Mouse (Mus musculus) CH12.LX (cell line): ENCODE data around the gene Znrd1. TPM values are rescaled to one million over a fixed set of nuclear protein-coding genes. Genes with fewer than 3 reads are reported as not detected.

Source experiments
- DNase-seq: peaks from one replicate; pipeline ENCODE4 v3.0.0-alpha.2; 2013; ENCODE audit errors: extremely low read depth
- H3K27ac ChIP-seq: 2 replicates; pipeline ENCODE4 v1.5.1; 2012; ENCODE audit warnings: low read depth, mild to moderate bottlenecking, control low read depth, moderate library complexity; ENCODE audit not compliant: insufficient read depth
- H3K27me3 ChIP-seq: replicated peaks from 2 replicates; pipeline ENCODE3; 2012; ENCODE audit warnings: inconsistent platforms
- H3K36me3 ChIP-seq, 2 experiments: replicated peaks in 1 of 2; 2 replicates each; pipeline versions ENCODE3 to v1.6.1; 2012; ENCODE audit warnings: inconsistent platforms in 1 of 2, low read length in 1 of 2, mild to moderate bottlenecking in 1 of 2, mixed read lengths in 1 of 2, moderate library complexity in 1 of 2; ENCODE audit not compliant: control insufficient read depth in 1 of 2, insufficient read depth in 1 of 2
- H3K4me1 ChIP-seq, 2 experiments: 2 replicates each; pipeline ENCODE4 v1.6.1; 2012; ENCODE audit warnings: inconsistent platforms in 1 of 2, moderate library complexity in 1 of 2; ENCODE audit not compliant: insufficient read depth in 2 of 2, control insufficient read depth in 1 of 2
- H3K4me2 ChIP-seq: 2 replicates; pipeline ENCODE4 v1.6.1; 2012; ENCODE audit warnings: low read depth, mild to moderate bottlenecking, control low read depth; ENCODE audit not compliant: poor library complexity, insufficient read depth, severe bottlenecking
- H3K4me3 ChIP-seq, 3 experiments: fragments of 150-350 bp in 1 of 3; sonication (generic) in 1 of 3; replicated peaks in 1 of 3; 2 replicates each; pipeline versions ENCODE3 to v1.5.1; 2011 to 2012; ENCODE audit warnings: low read depth in 2 of 3, low read length in 2 of 3, mild to moderate bottlenecking in 2 of 3, moderate library complexity in 2 of 3, control low read depth in 1 of 3, improper control_type of control experiment in 1 of 3, inconsistent platforms in 1 of 3, mixed read lengths in 1 of 3; ENCODE audit not compliant: poor library complexity in 1 of 3
- H3K79me2 ChIP-seq: replicated peaks from 2 replicates; pipeline ENCODE4 v1.6.1; 2012; ENCODE audit warnings: mild to moderate bottlenecking, moderate library complexity; ENCODE audit not compliant: control insufficient read depth, poor library complexity, insufficient read depth, severe bottlenecking; ENCODE audit errors: extremely low read depth
- H3K9ac ChIP-seq: 2 replicates; pipeline ENCODE4 v1.6.1; 2012; ENCODE audit warnings: low read depth, mild to moderate bottlenecking, control low read depth, moderate library complexity; ENCODE audit not compliant: insufficient read depth
- H3K9me3 ChIP-seq: replicated peaks from 2 replicates; pipeline ENCODE3; 2012; ENCODE audit warnings: low read length, inconsistent platforms, mixed read lengths
- CHD1 ChIP-seq: IDR thresholded peaks from 2 replicates; pipeline ENCODE4 v1.6.1; 2012; ENCODE audit warnings: low read depth, low read length, improper control_type of control experiment, inconsistent platforms
- CHD2 ChIP-seq: IDR thresholded peaks from 2 replicates; pipeline ENCODE4 v1.6.1; 2011; ENCODE audit warnings: low read length, improper control_type of control experiment
- CTCF ChIP-seq, 2 experiments: IDR thresholded peaks in 1 of 2; conservative IDR thresholded peaks in 1 of 2; 2 replicates each; pipeline ENCODE4 v1.5.1; 2011 to 2012; ENCODE audit warnings: low read depth in 2 of 2, low read length in 2 of 2, improper control_type of control experiment in 1 of 2, inconsistent platforms in 1 of 2, mild to moderate bottlenecking in 1 of 2, moderate library complexity in 1 of 2
- E2F4 ChIP-seq: IDR thresholded peaks from 2 replicates; pipeline ENCODE4 v1.6.1; 2011; ENCODE audit warnings: low read depth, low read length, improper control_type of control experiment; ENCODE audit not compliant: insufficient replicate concordance
- ELF1 ChIP-seq: IDR thresholded peaks from 2 replicates; pipeline ENCODE4 v1.6.1; 2014; ENCODE audit warnings: low read depth, mild to moderate bottlenecking, inconsistent platforms, low read length, improper control_type of control experiment
- EP300 ChIP-seq: IDR thresholded peaks from 2 replicates; pipeline ENCODE4 v1.6.1; 2011; ENCODE audit warnings: low read length, improper control_type of control experiment
- ETS1 ChIP-seq: conservative IDR thresholded peaks from 2 replicates; pipeline ENCODE4 v1.6.1; 2012; ENCODE audit warnings: low read depth, mild to moderate bottlenecking, inconsistent platforms, low read length, improper control_type of control experiment, moderate library complexity
- GABPA ChIP-seq: IDR thresholded peaks from 2 replicates; pipeline ENCODE4 v1.6.1; 2012; ENCODE audit warnings: low read depth, low read length, improper control_type of control experiment, inconsistent platforms; ENCODE audit not compliant: insufficient replicate concordance
- HCFC1 ChIP-seq: IDR thresholded peaks from 2 replicates; pipeline ENCODE4 v1.6.1; 2012; ENCODE audit warnings: low read depth, mild to moderate bottlenecking, inconsistent platforms, low read length, improper control_type of control experiment
- IRF4 ChIP-seq: IDR thresholded peaks from 2 replicates; pipeline ENCODE4 v1.6.1; 2014; ENCODE audit warnings: low read depth, mild to moderate bottlenecking, inconsistent platforms, low read length, improper control_type of control experiment
- JUND ChIP-seq: conservative IDR thresholded peaks from 2 replicates; pipeline ENCODE4 v1.6.1; 2011; ENCODE audit warnings: low read depth, low read length, improper control_type of control experiment
- KAT2A ChIP-seq: IDR thresholded peaks from 2 replicates; pipeline ENCODE4 v1.6.1; 2012; ENCODE audit warnings: low read length, improper control_type of control experiment, inconsistent platforms; ENCODE audit not compliant: insufficient replicate concordance
- MAFK ChIP-seq: IDR thresholded peaks from 2 replicates; pipeline ENCODE4 v1.6.1; 2011; ENCODE audit warnings: low read length, improper control_type of control experiment; ENCODE audit not compliant: insufficient replicate concordance
- MAX ChIP-seq: IDR thresholded peaks from 2 replicates; pipeline ENCODE4 v1.6.1; 2011; ENCODE audit warnings: low read length, improper control_type of control experiment
- MAZ ChIP-seq: IDR thresholded peaks from 2 replicates; pipeline ENCODE4 v1.6.1; 2012; ENCODE audit warnings: low read depth, mild to moderate bottlenecking, inconsistent platforms, low read length, improper control_type of control experiment, moderate library complexity
- MEF2A ChIP-seq: IDR thresholded peaks from 2 replicates; pipeline ENCODE4 v1.6.1; 2014; ENCODE audit warnings: low read depth, mild to moderate bottlenecking, inconsistent platforms, low read length, improper control_type of control experiment, borderline replicate concordance
- MXI1 ChIP-seq: IDR thresholded peaks from 2 replicates; pipeline ENCODE4 v1.6.1; 2011; ENCODE audit warnings: mild to moderate bottlenecking, low read depth, low read length, improper control_type of control experiment
- MYC ChIP-seq: IDR thresholded peaks from 2 replicates; pipeline ENCODE4 v1.6.1; 2011; ENCODE audit warnings: low read depth, mild to moderate bottlenecking, improper control_type of control experiment, low read length
- NRF1 ChIP-seq: IDR thresholded peaks from 2 replicates; pipeline ENCODE4 v1.6.1; 2014; ENCODE audit warnings: low read depth, mild to moderate bottlenecking, inconsistent platforms, low read length, improper control_type of control experiment, moderate library complexity
- PAX5 ChIP-seq: IDR thresholded peaks from 2 replicates; pipeline ENCODE4 v1.6.1; 2012; ENCODE audit warnings: low read length, inconsistent platforms, mixed read lengths
- POLR2AphosphoS2 ChIP-seq: IDR thresholded peaks from 2 replicates; pipeline ENCODE4 v1.6.1; 2011; ENCODE audit warnings: low read depth, low read length, improper control_type of control experiment
- RAD21 ChIP-seq: IDR thresholded peaks from 2 replicates; pipeline ENCODE4 v1.6.1; 2011; ENCODE audit warnings: low read depth, mild to moderate bottlenecking, low read length, improper control_type of control experiment, moderate library complexity
- RCOR1 ChIP-seq: conservative IDR thresholded peaks from 2 replicates; pipeline ENCODE4 v1.6.1; 2012; ENCODE audit warnings: low read depth, mild to moderate bottlenecking, inconsistent platforms, low read length, improper control_type of control experiment
- SIN3A ChIP-seq: IDR thresholded peaks from 2 replicates; pipeline ENCODE4 v1.6.1; 2012; ENCODE audit warnings: low read length, improper control_type of control experiment, inconsistent platforms
- SMC3 ChIP-seq: IDR thresholded peaks from 2 replicates; pipeline ENCODE4 v1.6.1; 2011; ENCODE audit warnings: low read depth, low read length, improper control_type of control experiment
- TBP ChIP-seq: conservative IDR thresholded peaks from 2 replicates; pipeline ENCODE4 v1.6.1; 2011; ENCODE audit warnings: low read depth, low read length, improper control_type of control experiment
- TCF12 ChIP-seq: IDR thresholded peaks from 2 replicates; pipeline ENCODE4 v1.6.1; 2014; ENCODE audit warnings: low read depth, mild to moderate bottlenecking, inconsistent platforms, low read length, improper control_type of control experiment
- UBTF ChIP-seq: IDR thresholded peaks from 2 replicates; pipeline ENCODE4 v1.6.1; 2012; ENCODE audit warnings: low read depth, mild to moderate bottlenecking, inconsistent platforms, low read length, improper control_type of control experiment, moderate library complexity
- USF1 ChIP-seq: IDR thresholded peaks from 2 replicates; pipeline ENCODE4 v1.6.1; 2014; ENCODE audit warnings: low read depth, mild to moderate bottlenecking, inconsistent platforms, low read length, improper control_type of control experiment
- USF2 ChIP-seq: conservative IDR thresholded peaks from 2 replicates; pipeline ENCODE4 v1.6.1; 2011; ENCODE audit warnings: low read depth, low read length, improper control_type of control experiment
- ZKSCAN1 ChIP-seq: IDR thresholded peaks from 2 replicates; pipeline ENCODE4 v1.6.1; 2012; ENCODE audit warnings: low read depth, inconsistent platforms, low read length, improper control_type of control experiment, borderline replicate concordance
- dilution Hi-C: fragments of 300-500 bp; cut with MboI; formaldehyde crosslinking; loops from 2 replicates; pipeline ENCODE4 v1.14.3; 2020; ENCODE audit warnings: low sequenced_read_pairs; ENCODE audit not compliant: extremely low pct_unique_long_range_greater_than_20kb, extremely low pct_ligation_motif_present
- in situ Hi-C: fragments of 300-500 bp; cut with MboI; formaldehyde crosslinking; loops from 3 replicates; pipeline ENCODE4 v1.14.3; 2019; ENCODE audit warnings: low sequenced_read_pairs, low pct_ligation_motif_present, low pct_unique_long_range_greater_than_20kb, mixed read lengths
- polyA plus RNA-seq: library from polyadenylated mRNA; unstranded; fragments of >175 nt; gene quantifications from 2 replicates; pipeline ENCODE4 v1.2.1, GENCODE M21; 2012; ENCODE audit warnings: low read depth; ENCODE audit not compliant: insufficient read length
- total RNA-seq, 2 experiments: library from RNA; depleted of rRNA; stranded (reverse); fragments of 300-350 nt in 1 of 2; fragments of >200 nt in 1 of 2; gene quantifications; 2 replicates each; pipeline ENCODE4 v1.2.3; 2012 to 2014

The Znrd1 gene
- total and polyA plus RNA-seq, 3 experiments, result 66.8 to 98.1 (median 66.9) TPM

- H3K9ac ChIP-seq, result no peak overlapping the region
- no peaks in the 10 kb centered on the region for H3K27me3 ChIP-seq
- no peaks in the 10 kb centered on the region for H3K9me3 ChIP-seq
- H3K79me2 ChIP-seq, result no peaks in the 10 kb centered on the region
- H3K4me3 ChIP-seq, result no peak overlapping the region
- DNase-seq, result no peak
- dilution Hi-C loops (no loop called here), in situ Hi-C loops (loop anchor here (10.0 kb wide), 1 partner anchor 84 kb away; no protein-coding TSS in a partner anchor)
- H3K4me1 ChIP-seq, result peaks cover 0 to 26% of the 10 kb centered on the region in 2 experiments; a peak in 2 of 4 replicates
- no peak for TF ChIP-seq MEF2A
- TF ChIP-seq EP300, result no peak
- TF ChIP-seq TBP, result no peak
- no peak for TF ChIP-seq MYC
- no peak for TF ChIP-seq MXI1
- no peak overlapping the region for H3K4me2 ChIP-seq
- H3K36me3 ChIP-seq, result no peaks in the 10 kb centered on the region
- no peak overlapping the region for H3K27ac ChIP-seq
These were observed 40.1 kb upstream of the Znrd1 start for GRCm38 (mm10) chr17:36998477-36998876.

DNA sequence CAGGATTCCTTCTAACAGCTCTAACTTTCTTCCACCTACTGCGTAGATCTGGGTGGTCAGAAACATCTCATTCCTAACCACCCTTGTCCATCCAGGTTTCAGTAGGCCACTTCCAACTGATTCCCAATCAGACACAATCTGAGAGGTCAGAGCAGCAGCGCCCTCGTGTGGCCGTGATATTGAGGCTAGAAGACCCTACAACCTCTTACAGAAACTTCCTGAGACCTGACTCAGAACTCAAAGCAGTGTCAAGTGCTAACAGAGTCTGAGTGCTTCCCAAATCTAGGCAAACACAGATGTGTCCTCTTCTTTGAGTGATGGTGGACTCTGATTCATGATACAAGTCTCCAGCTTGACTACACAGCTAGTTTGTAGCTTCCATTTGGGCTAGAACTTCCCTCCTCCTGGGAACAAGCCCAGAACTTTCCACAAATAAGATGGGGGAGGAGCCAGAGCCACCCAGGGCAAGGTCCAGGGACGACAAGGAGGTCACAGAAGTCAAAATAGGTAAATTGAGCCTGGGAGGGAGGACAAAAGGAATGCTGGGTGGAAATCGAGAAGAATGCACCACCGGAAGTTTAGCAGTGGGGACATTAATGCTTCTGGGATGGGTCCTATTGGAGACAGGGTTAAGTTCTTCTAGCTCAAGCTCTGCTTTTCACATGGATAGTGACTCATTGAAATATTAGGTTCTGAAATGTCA is 38.8 kb upstream of the Znrd1 start:
- H3K79me2 ChIP-seq, result no peaks in the 10 kb centered on the region
- DNase-seq, result peak; percentile 78
- no peaks in the 10 kb centered on the region for H3K27me3 ChIP-seq
- H3K36me3 ChIP-seq, result no peaks in the 10 kb centered on the region
- H3K4me2 ChIP-seq, result no peak overlapping the region
- in situ Hi-C loops, result loop anchor here (10.0 kb wide), 1 partner anchor 82 kb away; no protein-coding TSS in a partner anchor
- dilution Hi-C loops, result no loop called here
- peaks cover 2 to 33% of the 10 kb centered on the region in 2 experiments; a peak in 2 of 4 replicates for H3K4me1 ChIP-seq
- H3K9ac ChIP-seq, result no peak overlapping the region
- H3K4me3 ChIP-seq, result no peak overlapping the region
- H3K9me3 ChIP-seq, result no peaks in the 10 kb centered on the region
- H3K27ac ChIP-seq, result no peak overlapping the region
- no peak for TF ChIP-seq UBTF
- no peak for TF ChIP-seq HCFC1
- TF ChIP-seq USF2, result no peak
- TF ChIP-seq ZKSCAN1, result no peak
- no peak for TF ChIP-seq CHD2
- no peak for TF ChIP-seq ETS1
- no peak for TF ChIP-seq TCF12
- no peak for TF ChIP-seq MAZ
- no peak for TF ChIP-seq RCOR1
- peak; percentile 14; the same call in 1 of the 2 replicates for TF ChIP-seq IRF4
- no peak for TF ChIP-seq CHD1
- no peak for TF ChIP-seq MAFK
- TF ChIP-seq CTCF (conservative IDR thresholded peaks at IDR 0.05 in 1 of 2, IDR thresholded peaks at IDR 0.05 in 1 of 2; ENCODE audit: low read depth in 2 of 2, low read length in 2 of 2), result peak; percentile 79 to 90
- TF ChIP-seq MXI1, result no peak
- no peak for TF ChIP-seq USF1
- TF ChIP-seq PAX5, result no peak
- TF ChIP-seq KAT2A, result no peak
- TF ChIP-seq MYC, result no peak
- no peak for TF ChIP-seq EP300
- no peak for TF ChIP-seq MEF2A
- no peak for TF ChIP-seq TBP
- TF ChIP-seq GABPA, result no peak
- no peak for TF ChIP-seq NRF1
- TF ChIP-seq SIN3A, result no peak
- no peak for TF ChIP-seq POLR2AphosphoS2
- peak; percentile 76 for TF ChIP-seq RAD21
- no peak for TF ChIP-seq MAX
- TF ChIP-seq JUND, result no peak
- 0 out of 2 replicates have a peak, but pooled peaks have one; percentile 15 for TF ChIP-seq ELF1
- TF ChIP-seq SMC3, result peak; percentile 88
- no peak for TF ChIP-seq E2F4
